Mouse (Mus musculus) megakaryocyte-erythroid progenitor cell, adult 5-6 weeks (primary cell): Measurements from ENCODE around the gene Pnck. TPM values are rescaled to one million over a fixed set of nuclear protein-coding genes. Genes with fewer than 3 reads are reported as not detected.

Experiments used
- ATAC-seq: replicated peaks from 2 replicates; pipeline ENCODE4 v1.8.0; 2016; ENCODE audit warnings: mild to moderate bottlenecking, inconsistent platforms; ENCODE audit not compliant: severe bottlenecking, poor library complexity, low FRiP score, low TSS enrichment
- total RNA-seq, 2 experiments: library from RNA; stranded (forward) in 1 of 2; stranded (reverse) in 1 of 2; fragments of 200-1000, 215-1000 nt in 1 of 2; fragments of >200 nt in 1 of 2; fragmentation: Nextera tagmentation in 1 of 2; gene quantifications; 2 replicates each; pipeline ENCODE4 v1.2.3; 2014 to 2017

The Pnck gene
- total RNA-seq (2014; fragmentation: Nextera tagmentation) = 2.7 TPM in 1 of 2 replicates, not detected in the other
- total RNA-seq (2017) = not detected in 2 replicates

GRCm38 (mm10) chrX:73659575-73660283 is at the start of gene Pnck:
Gene Pnck (minus strand): TSS chrX:73660117.
- 0 out of 2 replicates have a peak, but pooled peaks have one; percentile 10 for ATAC-seq

DNA sequence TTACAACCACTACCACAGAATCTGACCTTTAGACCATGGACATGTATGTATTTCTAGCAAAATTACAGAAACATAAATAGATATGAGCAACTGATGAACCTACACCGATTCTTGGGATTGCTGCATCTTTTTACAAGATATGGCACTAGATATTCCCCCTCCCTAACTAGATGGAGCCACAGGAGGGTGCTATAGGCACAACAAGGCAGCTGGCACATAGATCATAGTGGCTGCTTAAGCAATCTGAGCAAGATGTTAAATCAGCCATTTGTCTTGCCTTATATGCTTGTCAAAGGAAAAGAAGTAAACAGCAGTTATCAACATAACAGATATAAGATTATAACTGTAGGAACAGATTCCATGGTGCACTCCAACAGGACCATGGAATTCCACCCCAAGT is 40.6 kb upstream of the Pnck start:
- ATAC-seq = no peak

DNA sequence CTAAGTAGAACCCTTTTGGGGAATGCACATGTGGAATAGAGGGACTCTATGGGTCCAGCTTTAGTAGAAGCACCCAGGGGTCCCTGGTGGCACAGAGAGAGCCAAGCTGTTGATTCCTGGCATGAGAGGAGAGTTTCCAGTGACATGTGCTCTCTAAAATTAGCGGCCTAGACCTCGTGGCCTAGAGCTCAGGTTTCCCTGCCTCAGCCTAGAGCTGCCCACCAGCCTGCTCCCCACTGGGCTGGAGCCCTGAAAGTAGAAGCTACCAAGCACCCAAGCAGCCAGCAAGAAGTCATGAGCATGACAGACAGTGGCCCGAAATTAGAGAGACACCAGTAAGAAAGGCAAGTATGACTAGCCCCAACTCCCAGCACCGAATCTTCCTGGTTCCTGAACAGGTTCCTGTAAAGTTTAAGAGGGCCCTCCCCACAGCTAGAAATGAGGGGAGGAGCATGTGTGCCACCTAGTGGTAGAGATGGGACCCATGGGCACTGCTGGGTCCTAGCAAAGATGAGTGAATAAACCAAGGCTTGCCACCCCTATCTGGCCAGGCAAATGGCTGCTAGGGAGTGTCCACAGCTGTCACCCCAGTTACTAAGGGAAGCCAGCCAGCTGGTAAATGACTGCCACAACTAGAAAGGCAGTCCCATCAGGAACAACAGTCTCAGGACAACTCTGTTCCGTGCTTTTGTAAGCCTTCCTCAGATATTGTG is 31.2 kb upstream of the Pnck start:
- ATAC-seq = peak; percentile 87

GRCm38 (mm10) chrX:73685629-73686028 is 25.7 kb upstream of the Pnck start:
- ATAC-seq = no peak

DNA sequence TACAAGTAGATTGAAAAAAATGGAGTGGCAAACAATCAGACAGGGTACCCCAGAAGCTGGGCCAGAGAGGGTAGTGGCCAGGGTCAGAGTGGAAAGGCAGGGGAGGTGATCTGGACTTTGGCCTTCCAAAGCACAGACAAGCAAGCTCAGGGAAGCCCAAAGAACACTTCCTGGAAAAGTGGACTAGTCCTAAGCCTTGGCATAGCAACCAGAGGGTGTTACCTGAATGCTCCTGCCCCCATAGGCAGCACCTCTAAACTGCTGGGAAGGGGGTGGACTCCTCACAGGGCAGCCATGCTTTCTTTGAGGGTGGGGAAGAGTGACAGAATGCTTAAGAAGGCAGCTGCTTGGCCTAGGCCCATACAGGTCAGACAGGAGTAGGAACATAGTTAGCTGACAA is 25.1 kb upstream of the Pnck start:
- no peak for ATAC-seq

GRCm38 (mm10) chrX:73684156-73684555 is 24.2 kb upstream of the Pnck start:
- ATAC-seq = no peak

- no peak for ATAC-seq
Observed at GRCm38 (mm10) chrX:73676668-73677067, 16.8 kb upstream of the Pnck start.

GRCm38 (mm10) chrX:73675231-73675630 is 15.3 kb upstream of the Pnck start:
- no peak for ATAC-seq

GRCm38 (mm10) chrX:73673968-73674661 is 14.2 kb upstream of the Pnck start:
- no peak for ATAC-seq

GRCm38 (mm10) chrX:73673619-73673967 is 13.7 kb upstream of the Pnck start:
- no peak for ATAC-seq

- 0 out of 2 replicates have a peak, but pooled peaks have one; percentile 42 for ATAC-seq
Observed at GRCm38 (mm10) chrX:73672879-73673618, 13.1 kb upstream of the Pnck start, which contains the start of gene Slc6a8. Gene Slc6a8 (plus strand): TSS chrX:73673150.

DNA sequence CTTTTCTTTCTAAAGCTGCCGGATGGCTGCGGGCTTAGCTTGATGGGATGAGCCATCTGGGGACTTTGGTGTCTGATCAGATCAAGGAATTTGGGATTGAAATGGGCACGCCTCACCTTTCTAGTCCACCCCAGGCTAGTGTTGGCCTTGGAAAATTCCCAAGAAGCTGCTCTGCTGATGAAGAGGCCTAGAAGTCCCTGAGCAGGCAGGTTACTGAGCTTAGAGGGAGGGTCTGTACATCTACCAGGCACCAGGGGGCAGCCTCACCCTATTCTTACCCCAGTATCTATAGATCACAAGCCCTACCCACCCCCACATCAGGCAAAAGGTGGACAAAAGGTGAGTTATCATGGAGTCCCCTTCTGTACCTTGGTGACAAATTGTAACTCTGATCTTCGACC is 12.1 kb upstream of the Pnck start:
- ATAC-seq = peak; percentile 74

GRCm38 (mm10) chrX:73663143-73663542 is 3.2 kb upstream of the Pnck start:
- ATAC-seq = no peak

GRCm38 (mm10) chrX:73660284-73660665 is 358 bp upstream of the Pnck start:
- ATAC-seq = no peak

DNA sequence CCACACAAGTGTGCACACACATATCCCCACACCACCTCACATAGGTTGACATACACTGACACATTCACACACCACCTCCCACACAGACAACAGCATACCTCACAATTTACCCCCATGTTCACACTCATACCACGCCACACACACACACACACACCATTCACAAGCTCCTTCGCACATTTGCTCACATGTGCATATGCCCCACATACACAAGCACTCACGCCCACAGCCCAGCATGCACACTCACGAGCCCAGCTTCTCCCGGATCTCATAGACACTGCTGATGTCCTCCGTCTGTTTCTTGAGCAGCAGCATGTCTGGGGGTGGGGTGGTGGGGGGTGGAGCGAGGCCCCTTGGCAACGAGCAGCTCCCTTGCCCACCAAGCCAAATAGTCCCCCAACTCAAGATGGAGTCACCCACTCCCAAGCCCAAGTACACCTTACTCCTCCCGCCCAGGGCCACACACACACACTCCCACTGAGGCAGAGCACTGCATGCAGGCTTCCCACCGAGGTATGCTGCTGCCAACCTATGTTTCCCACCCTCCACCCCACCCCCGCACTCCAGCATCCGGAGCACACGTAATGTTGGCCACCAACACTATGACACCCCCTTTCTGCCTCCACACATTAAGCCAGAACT is 862 bp downstream of the Pnck start:
- ATAC-seq = no peak

- ATAC-seq = no peak
Observed at GRCm38 (mm10) chrX:73658391-73658790, 1.5 kb downstream of the Pnck start.

DNA sequence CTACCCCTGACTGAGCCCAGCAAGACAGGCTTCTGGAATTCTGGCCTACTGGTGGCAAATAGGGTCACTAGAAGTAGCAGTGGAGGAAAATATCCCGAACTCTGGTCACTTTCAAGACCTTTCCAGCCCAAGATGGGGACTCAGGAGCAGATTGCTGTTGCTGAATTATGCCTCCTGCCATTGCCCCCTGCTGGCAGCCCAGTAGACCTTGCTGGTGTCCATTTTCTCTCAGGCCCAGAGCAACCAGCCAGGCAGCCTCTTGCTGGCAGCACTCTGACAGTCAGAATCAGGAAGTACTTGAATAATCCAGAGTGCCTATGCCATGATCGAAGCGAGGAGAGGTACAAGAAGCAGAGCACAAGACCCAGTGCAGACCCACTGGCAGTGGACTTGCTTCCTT is 4.4 kb downstream of the Pnck start:
- ATAC-seq = peak; percentile 50; the same call in 1 of the 2 replicates

GRCm38 (mm10) chrX:73654177-73654576 is 5.7 kb downstream of the Pnck start:
- peak; percentile 95 for ATAC-seq

DNA sequence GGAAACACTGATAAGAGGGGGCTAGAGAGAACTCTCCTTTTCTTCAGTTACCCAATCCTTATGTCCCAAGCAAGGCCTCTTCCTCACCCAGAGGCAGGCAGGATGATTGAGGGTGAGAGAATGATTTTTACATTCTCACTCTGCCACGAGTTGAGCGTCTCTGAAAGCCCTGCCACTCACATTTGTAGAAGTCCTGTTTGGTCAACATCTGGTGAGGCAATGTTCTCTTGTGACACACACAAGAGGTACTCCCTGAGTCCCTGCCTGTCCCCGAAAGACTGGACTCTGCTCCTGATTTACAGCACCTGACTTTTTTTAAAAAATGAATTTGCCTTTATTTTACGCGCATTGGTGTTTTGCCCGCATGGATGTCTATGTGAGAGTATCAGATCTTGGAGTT is 6.5 kb downstream of the Pnck start:
- ATAC-seq = no peak
